In genomic region chr10:117630810-117631209, GRCm38 (mm10) we compare ENCODE assay signal across 20 mouse cellular contexts. TPM values are rescaled to one million over a fixed set of nuclear protein-coding genes. Genes with fewer than 3 reads are reported as not detected.
DNase-seq lines count a peak whose midpoint lies in the region; ATAC-seq and TF ChIP-seq lines count a peak whose summit lies in the region.
"Had no signal": no experiment of that assay in that cellular context is flagged by ENCODE, and none has a peak within 500 bp of the region (broad histone marks: within the 10 kb centered on the region; RNA-seq: fewer than 3 reads in every experiment).

No protein-coding gene starts in this region.

- no peak for TF ChIP-seq CTCF in kidney, postnatal 0 days (IDR thresholded peaks at IDR 0.05; ENCODE audit: low read depth)
- no peak for TF ChIP-seq CTCF in lung, postnatal 0 days (IDR thresholded peaks at IDR 0.05)

- peak overlapping the region; percentile 61 for H3K4me2 ChIP-seq in kidney, postnatal 0 days (ENCODE audit: low read length)
- H3K4me2 ChIP-seq in kidney, embryonic 14.5 days (replicated peaks; ENCODE audit: low read depth, low read length), result no peak overlapping the region
- H3K4me2 ChIP-seq in lung, postnatal 0 days (replicated peaks; ENCODE audit: low read depth, low read length), result peak overlapping the region; percentile 91
- peak overlapping the region; percentile 86; the same call in 1 of the 2 replicates for H3K4me2 ChIP-seq in limb, embryonic 13.5 days (replicated peaks)
- H3K4me2 ChIP-seq: forebrain, embryonic 12.5 days; hindbrain, embryonic 13.5 days; midbrain, embryonic 12.5 days had no signal

- no peak for DNase-seq in kidney, postnatal 0 days (ENCODE audit: low spot score)
- DNase-seq in lung, postnatal 0 days (ENCODE audit: low spot score), result no peak
- no peak for DNase-seq in lung, postnatal 25 days (ENCODE audit: low spot score)
- no peak for DNase-seq in heart, postnatal 4 days
- DNase-seq in cerebellum, postnatal 36 days, result no peak
- no peak for DNase-seq in adrenal gland, postnatal 10 days
- DNase-seq: adrenal gland, postnatal 14 days; B cell, adult 2 months; cerebellum, adult 8-10 months; gastrocnemius, postnatal 25 days; kidney, adult 18-20 months; kidney, postnatal 4 days; lung, postnatal 36 days; right cerebral cortex, postnatal 14 days; thymus, postnatal 4 days had no signal

- 59% methylated on average over 2 of the region's 2 CpGs for WGBS in kidney, postnatal 0 days
- WGBS in kidney, embryonic 14.5 days, result 72% methylated on average over 2 of the region's 2 CpGs
- WGBS in lung, postnatal 0 days, result 63% methylated on average over 2 of the region's 2 CpGs
- WGBS in limb, embryonic 13.5 days, result 55% methylated on average over 2 of the region's 2 CpGs

- no peak overlapping the region for H3K9ac ChIP-seq in kidney, postnatal 0 days (ENCODE audit: low read depth, low read length)
- no peak overlapping the region for H3K9ac ChIP-seq in kidney, embryonic 14.5 days (ENCODE audit: low read depth, low read length)
- no peak overlapping the region for H3K9ac ChIP-seq in lung, postnatal 0 days (replicated peaks; ENCODE audit: low read depth)
- H3K9ac ChIP-seq in limb, embryonic 13.5 days, result no peak overlapping the region
- H3K9ac ChIP-seq: forebrain, embryonic 12.5 days; hindbrain, embryonic 13.5 days; midbrain, embryonic 12.5 days had no signal

- no peak for TF ChIP-seq EP300 in lung, postnatal 0 days (IDR thresholded peaks at IDR 0.05)

- no peaks in the 10 kb centered on the region for H3K9me3 ChIP-seq in kidney, postnatal 0 days (replicated peaks; ENCODE audit: low read length)
- no peaks in the 10 kb centered on the region for H3K9me3 ChIP-seq in kidney, embryonic 14.5 days (ENCODE audit: control insufficient read depth, low read length)
- H3K9me3 ChIP-seq in lung, postnatal 0 days (ENCODE audit: low read length), result no peaks in the 10 kb centered on the region
- no peaks in the 10 kb centered on the region for H3K9me3 ChIP-seq in limb, embryonic 13.5 days
- H3K9me3 ChIP-seq: forebrain, embryonic 12.5 days; hindbrain, embryonic 13.5 days; midbrain, embryonic 12.5 days had no signal

- ATAC-seq in kidney, postnatal 0 days (replicated peaks; ENCODE audit: low FRiP score, low read depth), result no peak
- no peak for ATAC-seq in kidney, embryonic 14.5 days (ENCODE audit: low FRiP score, low TSS enrichment)
- ATAC-seq in lung, postnatal 0 days, result no peak
- ATAC-seq in limb, embryonic 13.5 days (ENCODE audit: low FRiP score, low read depth), result no peak

- no peak overlapping the region for H3K27ac ChIP-seq in kidney, postnatal 0 days
- H3K27ac ChIP-seq in kidney, embryonic 14.5 days (ENCODE audit: low read depth, low read length), result no peak overlapping the region
- no peak overlapping the region for H3K27ac ChIP-seq in lung, postnatal 0 days (ENCODE audit: low read length)
- no peak overlapping the region for H3K27ac ChIP-seq in limb, embryonic 13.5 days
- H3K27ac ChIP-seq: forebrain, embryonic 12.5 days; hindbrain, embryonic 13.5 days; midbrain, embryonic 12.5 days had no signal

- no peaks in the 10 kb centered on the region for H3K4me1 ChIP-seq in kidney, postnatal 0 days (replicated peaks; ENCODE audit: insufficient read depth, low read length)
- peaks cover 13% of the 10 kb centered on the region; the same call in 1 of the 2 replicates for H3K4me1 ChIP-seq in kidney, embryonic 14.5 days (ENCODE audit: control insufficient read depth, insufficient read depth, low read length)
- H3K4me1 ChIP-seq in lung, postnatal 0 days (ENCODE audit: insufficient read depth, low read depth, low read length), result peaks cover 12% of the 10 kb centered on the region; the same call in 1 of the 2 replicates
- peaks cover 19% of the 10 kb centered on the region for H3K4me1 ChIP-seq in limb, embryonic 13.5 days

- no peaks in the 10 kb centered on the region for H3K27me3 ChIP-seq in kidney, postnatal 0 days (ENCODE audit: insufficient read depth, low read length)
- peaks cover 12% of the 10 kb centered on the region; the same call in 1 of the 2 replicates for H3K27me3 ChIP-seq in kidney, embryonic 14.5 days (ENCODE audit: control insufficient read depth, insufficient read depth, low read length)
- no peaks in the 10 kb centered on the region for H3K27me3 ChIP-seq in lung, postnatal 0 days (replicated peaks; ENCODE audit: insufficient read depth, low read length)
- peaks cover 34% of the 10 kb centered on the region for H3K27me3 ChIP-seq in limb, embryonic 13.5 days

- H3K36me3 ChIP-seq in kidney, postnatal 0 days (ENCODE audit: insufficient read depth, low read length), result no peaks in the 10 kb centered on the region
- no peaks in the 10 kb centered on the region for H3K36me3 ChIP-seq in kidney, embryonic 14.5 days (ENCODE audit: control insufficient read depth, insufficient read depth, low read length)
- no peaks in the 10 kb centered on the region for H3K36me3 ChIP-seq in lung, postnatal 0 days (ENCODE audit: insufficient read depth, low read length)
- no peaks in the 10 kb centered on the region; the same call in 1 of the 2 replicates for H3K36me3 ChIP-seq in limb, embryonic 13.5 days
- H3K36me3 ChIP-seq: forebrain, embryonic 12.5 days; hindbrain, embryonic 13.5 days; midbrain, embryonic 12.5 days had no signal

- H3K4me3 ChIP-seq in kidney, postnatal 0 days (replicated peaks; ENCODE audit: low read depth, low read length), result peak overlapping the region; percentile 65; the same call in 1 of the 2 replicates
- no peak overlapping the region for H3K4me3 ChIP-seq in kidney, embryonic 14.5 days (ENCODE audit: low read length)
- peak overlapping the region; percentile 62 for H3K4me3 ChIP-seq in lung, postnatal 0 days (ENCODE audit: low read depth, low read length)
- peak overlapping the region; percentile 65; the same call in 1 of the 2 replicates for H3K4me3 ChIP-seq in limb, embryonic 13.5 days
- H3K4me3 ChIP-seq: forebrain, embryonic 12.5 days; hindbrain, embryonic 13.5 days; midbrain, embryonic 12.5 days had no signal

RNA-seq across cellular contexts. Expression of gene Cpm, which starts 1.5 kb away (rescaled TPM):
- polyA plus RNA-seq in kidney, postnatal 0 days (2015; fragmentation: Nextera tagmentation; extraction: Ambion mirVana), result 51.7 and 52.8 TPM in 2 replicates
- polyA plus RNA-seq in kidney, embryonic 14.5 days (2014; fragmentation: Nextera tagmentation; extraction: Ambion mirVana), result 21.8 and 28.9 TPM in 2 replicates
- polyA plus RNA-seq in lung, postnatal 0 days (2015; fragmentation: Nextera tagmentation; extraction: Ambion mirVana), result 215 and 250 TPM in 2 replicates
- polyA plus RNA-seq in limb, embryonic 13.5 days (2015; fragmentation: Nextera tagmentation; extraction: Ambion mirVana), result 40.5 and 42.8 TPM in 2 replicates
- 1 to 10 TPM; 2.8 to 3.6 TPM for total RNA-seq in heart, postnatal 4 days (2021)
- total RNA-seq in adrenal gland, postnatal 10 days (2021), result 10 to 100 TPM; 18.5 to 19.1 TPM
